Mouse (Mus musculus) embryonic facial prominence, embryonic 15.5 days (tissue): ENCODE measurements around the gene Cntn6. TPM values are rescaled to one million over a fixed set of nuclear protein-coding genes. Genes with fewer than 3 reads are reported as not detected.

Source experiments
- ATAC-seq: fragments of 200-750 bp; cut with Nextera tagmentation; 2 replicates; pipeline ENCODE4 v1.8.0; 2017; ENCODE audit warnings: low read depth, moderate TSS enrichment; ENCODE audit not compliant: insufficient number of reproducible peaks, low FRiP score, low TSS enrichment
- H3K27ac ChIP-seq: fragments of 300-500 bp; sonication (generic); replicated peaks from 2 replicates; pipeline ENCODE4 v1.5.1; 2015; ENCODE audit warnings: mild to moderate bottlenecking, inconsistent platforms
- H3K27me3 ChIP-seq: fragments of 300-500 bp; sonication (generic); 2 replicates; pipeline ENCODE4 v1.6.1; 2015; ENCODE audit warnings: inconsistent platforms
- H3K36me3 ChIP-seq: fragments of 300-500 bp; sonication (generic); 2 replicates; pipeline ENCODE4 v1.6.1; 2015; ENCODE audit warnings: mild to moderate bottlenecking, inconsistent platforms
- H3K4me1 ChIP-seq: fragments of 300-500 bp; sonication (generic); 2 replicates; pipeline ENCODE4 v1.6.1; 2015; ENCODE audit warnings: inconsistent platforms
- H3K4me2 ChIP-seq: fragments of 300-500 bp; sonication (generic); replicated peaks from 2 replicates; pipeline ENCODE4 v1.6.1; 2015; ENCODE audit warnings: mild to moderate bottlenecking, inconsistent platforms
- H3K4me3 ChIP-seq: fragments of 300-500 bp; sonication (generic); replicated peaks from 2 replicates; pipeline ENCODE4 v1.5.1; 2015; ENCODE audit warnings: mild to moderate bottlenecking, inconsistent platforms
- H3K9ac ChIP-seq: fragments of 300-500 bp; sonication (generic); 2 replicates; pipeline ENCODE4 v1.6.1; 2015; ENCODE audit warnings: inconsistent platforms
- H3K9me3 ChIP-seq: fragments of 300-500 bp; sonication (generic); replicated peaks from 2 replicates; pipeline ENCODE4 v1.6.1; 2016; ENCODE audit warnings: inconsistent platforms
- WGBS: fragments of 180-500 bp; shearing (Covaris S2); methylation state at CpG from one replicate; pipeline ENCODE4 v1.1.7; 2015; 5-methylcytosine and 5-hydroxymethylcytosine counted together
- polyA plus RNA-seq: library from polyadenylated mRNA; unstranded; fragments of >200 nt; fragmentation: Nextera tagmentation; extraction: Ambion mirVana; gene quantifications from 2 replicates; pipeline ENCODE4 v1.2.1, GENCODE M21; 2015

Gene Cntn6
- polyA plus RNA-seq, 1 experiment from 2014 or later = 2.2 TPM

DNA sequence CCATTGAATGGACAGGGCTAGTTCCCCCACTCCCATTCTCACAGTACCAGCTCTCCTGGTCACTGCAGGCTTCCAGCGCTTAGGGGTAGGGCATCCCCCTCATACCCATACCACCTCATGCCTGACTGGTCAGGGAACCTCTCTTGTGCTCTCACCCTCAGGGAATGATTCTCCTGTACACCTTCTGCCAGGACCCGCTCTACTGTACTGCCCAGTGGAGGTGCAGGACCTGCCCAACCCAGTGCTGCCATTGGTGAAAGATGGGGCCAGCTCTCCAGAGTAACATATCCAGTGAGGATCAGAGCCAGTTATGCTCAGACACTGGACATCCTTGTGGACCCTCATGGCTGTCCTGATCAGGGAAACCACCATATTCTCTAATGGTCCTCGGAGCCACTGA lies 291.3 kb downstream of the Cntn6 start:
- H3K27me3 ChIP-seq = no peaks in the 10 kb centered on the region
- no peaks in the 10 kb centered on the region for H3K9me3 ChIP-seq
- ATAC-seq = no peak
- H3K4me2 ChIP-seq = no peak overlapping the region
- 91% methylated on average over 3 of the region's 3 CpGs for WGBS
- no peak overlapping the region for H3K9ac ChIP-seq
- no peaks in the 10 kb centered on the region for H3K4me1 ChIP-seq
- H3K4me3 ChIP-seq = no peak overlapping the region
- no peaks in the 10 kb centered on the region for H3K36me3 ChIP-seq
- H3K27ac ChIP-seq = no peak overlapping the region

DNA sequence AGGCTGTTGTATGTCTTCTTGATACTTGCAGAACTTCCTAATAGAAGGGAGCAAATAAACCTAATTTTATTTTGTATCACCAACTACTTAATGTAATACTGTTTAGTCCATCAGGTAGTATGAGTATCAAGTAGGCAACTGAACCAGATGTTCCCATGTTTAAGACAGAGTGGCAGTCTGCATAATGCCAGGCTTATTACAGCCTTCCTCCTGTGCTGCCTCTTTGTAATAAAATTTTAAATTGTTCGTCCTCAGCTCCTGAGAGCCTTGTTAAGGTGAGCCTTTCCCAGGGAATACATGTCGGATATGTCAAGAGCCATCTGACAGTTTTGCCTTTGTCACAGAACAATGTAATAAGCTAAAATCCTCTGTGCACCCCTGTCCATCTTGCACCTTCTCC lies 294.9 kb downstream of the Cntn6 start:
- Histone ChIP-seq H3K4me3 (no peak overlapping the region), H3K9ac (no peak overlapping the region), H3K27ac (no peak overlapping the region), H3K9me3 (no peaks in the 10 kb centered on the region), H3K36me3 (no peaks in the 10 kb centered on the region), H3K4me1 (no peaks in the 10 kb centered on the region), H3K27me3 (no peaks in the 10 kb centered on the region), H3K4me2 (no peak overlapping the region)
- ATAC-seq = no peak
- 67% methylated on average over 2 of the region's 2 CpGs for WGBS

DNA sequence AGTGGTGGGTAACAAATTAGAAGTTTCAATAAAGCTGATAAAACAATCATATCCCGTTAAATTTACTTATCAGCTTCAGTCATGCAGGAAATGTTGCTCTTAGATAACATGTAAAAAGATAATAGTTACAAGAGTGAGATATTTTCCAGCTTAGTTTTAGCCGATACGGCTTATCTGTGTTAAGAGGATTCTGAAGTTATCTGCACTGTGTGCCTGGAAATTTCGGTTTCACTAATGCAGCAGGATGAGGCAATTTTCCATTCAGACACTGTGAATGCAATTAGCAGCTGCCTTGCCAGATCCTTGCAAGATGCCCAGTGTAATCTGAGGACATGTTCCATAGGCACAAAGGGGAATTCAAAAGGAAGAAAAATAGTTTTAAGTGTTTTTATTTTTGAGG lies 315.9 kb downstream of the Cntn6 start:
- no peak overlapping the region for H3K4me3 ChIP-seq
- H3K27ac ChIP-seq = no peak overlapping the region
- no peaks in the 10 kb centered on the region for H3K36me3 ChIP-seq
- no peaks in the 10 kb centered on the region for H3K9me3 ChIP-seq
- no peaks in the 10 kb centered on the region for H3K27me3 ChIP-seq
- no peaks in the 10 kb centered on the region for H3K4me1 ChIP-seq
- no peak overlapping the region for H3K9ac ChIP-seq
- no peak for ATAC-seq
- WGBS = 57% methylated on average over 4 of the region's 4 CpGs
- H3K4me2 ChIP-seq = no peak overlapping the region

DNA sequence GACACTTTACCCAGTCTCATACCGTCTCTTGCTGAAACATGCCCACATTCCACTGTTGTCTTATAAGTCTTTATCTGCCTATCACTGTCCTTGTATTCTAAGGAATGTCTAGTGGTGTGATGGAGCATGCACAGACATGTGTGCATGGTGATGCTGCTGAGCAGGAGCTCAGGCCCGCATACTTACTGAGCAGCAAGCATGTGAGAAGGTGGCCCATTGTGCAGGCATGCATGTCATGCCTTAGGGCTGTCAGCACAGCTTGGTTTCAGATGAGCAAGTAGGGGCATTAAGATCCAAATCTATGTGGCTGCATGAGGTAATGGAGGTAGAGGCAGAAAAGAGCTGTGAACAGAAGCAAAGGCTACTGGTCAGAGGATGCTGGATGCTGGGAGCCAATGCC lies 323.0 kb downstream of the Cntn6 start:
- WGBS = 71% methylated on average over 2 of the region's 2 CpGs
- no peak for ATAC-seq
- Histone ChIP-seq H3K4me3 (no peak overlapping the region), H3K9ac (no peak overlapping the region), H3K9me3 (no peaks in the 10 kb centered on the region), H3K27me3 (no peaks in the 10 kb centered on the region), H3K4me2 (no peak overlapping the region), H3K4me1 (no peaks in the 10 kb centered on the region), H3K27ac (no peak overlapping the region), H3K36me3 (no peaks in the 10 kb centered on the region)

DNA sequence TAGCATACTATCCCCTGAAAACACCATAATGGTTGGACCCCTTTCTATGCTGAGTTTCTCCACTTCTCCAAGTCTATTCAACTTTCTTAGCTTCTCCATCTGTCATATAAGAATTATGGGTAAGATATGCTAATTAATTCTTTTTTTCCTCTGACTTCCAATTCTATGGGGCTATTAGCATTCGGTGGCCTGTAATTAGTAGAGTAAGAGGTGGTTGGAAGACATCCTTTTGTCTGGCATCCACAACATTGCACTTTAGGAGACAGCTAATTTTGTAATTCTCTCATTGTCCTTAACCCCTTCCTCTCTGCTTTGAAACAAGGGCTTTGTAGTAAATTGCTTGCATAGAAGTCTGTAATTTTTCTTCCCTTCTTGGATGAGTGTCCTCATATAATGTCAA lies 387.1 kb downstream of the Cntn6 start:
- ATAC-seq = no peak
- Histone ChIP-seq H3K4me2 (no peak overlapping the region), H3K27ac (no peak overlapping the region), H3K9ac (no peak overlapping the region), H3K27me3 (no peaks in the 10 kb centered on the region), H3K4me1 (no peaks in the 10 kb centered on the region), H3K9me3 (no peaks in the 10 kb centered on the region), H3K4me3 (no peak overlapping the region), H3K36me3 (no peaks in the 10 kb centered on the region)
- WGBS = 80% methylated on average over 1 of the region's 1 CpGs

DNA sequence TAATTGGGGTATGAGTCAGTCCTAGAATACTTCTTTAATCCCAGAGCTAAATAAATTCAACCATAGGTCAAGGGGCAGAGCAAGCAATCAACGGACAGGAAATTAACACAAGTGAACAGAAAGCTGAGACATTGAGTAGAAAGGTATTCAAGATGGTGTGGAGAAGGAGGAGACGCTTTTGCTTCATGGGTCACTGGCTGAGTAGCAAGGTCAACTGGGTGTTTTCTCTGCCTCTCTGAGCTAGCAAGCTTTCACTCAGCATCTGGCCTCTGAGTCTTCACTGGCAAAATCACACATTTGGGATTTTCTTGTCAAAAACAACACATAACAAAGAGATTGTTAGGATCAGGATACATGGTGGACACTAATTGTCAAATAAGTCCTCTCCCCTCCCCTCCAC lies 391.4 kb downstream of the Cntn6 start:
- Histone ChIP-seq H3K27ac (no peak overlapping the region), H3K4me1 (no peaks in the 10 kb centered on the region), H3K27me3 (no peaks in the 10 kb centered on the region), H3K4me2 (no peak overlapping the region), H3K9ac (no peak overlapping the region), H3K36me3 (no peaks in the 10 kb centered on the region), H3K9me3 (no peaks in the 10 kb centered on the region), H3K4me3 (no peak overlapping the region)
- ATAC-seq = no peak
- WGBS = 33% methylated on average over 2 of the region's 2 CpGs

DNA sequence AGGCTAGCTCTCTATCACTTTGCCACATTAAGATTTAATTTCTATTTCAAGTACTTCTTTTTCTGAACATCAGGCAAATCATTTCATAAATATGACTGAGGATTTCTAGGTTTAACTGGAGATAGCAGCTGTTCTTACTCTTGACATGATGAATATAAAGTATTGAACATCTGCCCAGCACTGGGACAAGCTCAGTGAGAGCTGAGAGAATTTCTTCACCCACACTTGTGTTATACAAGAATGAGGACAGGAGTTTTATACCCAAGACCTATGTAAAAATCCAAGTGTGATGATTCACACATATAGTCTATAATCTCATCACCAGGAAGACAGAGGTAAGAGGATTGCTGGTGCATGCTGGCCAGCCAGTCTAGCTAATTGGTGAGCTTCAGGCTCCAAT lies 393.2 kb downstream of the Cntn6 start:
- Histone ChIP-seq H3K9me3 (no peaks in the 10 kb centered on the region), H3K4me1 (no peaks in the 10 kb centered on the region), H3K27me3 (no peaks in the 10 kb centered on the region), H3K27ac (no peak overlapping the region), H3K4me2 (no peak overlapping the region), H3K36me3 (no peaks in the 10 kb centered on the region), H3K9ac (no peak overlapping the region), H3K4me3 (no peak overlapping the region)
- ATAC-seq = no peak

DNA sequence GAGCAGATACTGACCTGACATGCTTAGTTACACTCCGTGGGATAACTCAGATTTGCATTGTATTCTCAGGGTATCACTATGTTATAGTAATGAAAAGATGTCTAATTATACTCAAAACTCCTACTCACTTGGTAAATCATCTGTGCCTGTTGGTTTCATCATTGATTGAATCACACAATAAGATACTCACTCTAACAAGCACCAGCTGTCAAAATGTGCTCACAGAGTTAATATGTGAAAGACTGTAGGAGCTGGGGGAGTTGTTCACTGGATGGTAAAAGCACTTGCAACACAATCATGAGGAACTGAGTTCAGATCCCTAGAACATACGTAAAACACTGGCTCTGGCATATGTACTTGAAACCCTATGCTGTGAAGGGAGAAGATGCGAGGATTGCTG lies 398.5 kb downstream of the Cntn6 start:
- Histone ChIP-seq H3K27ac (no peak overlapping the region), H3K9ac (no peak overlapping the region), H3K9me3 (no peaks in the 10 kb centered on the region), H3K4me3 (no peak overlapping the region), H3K36me3 (no peaks in the 10 kb centered on the region), H3K4me1 (no peaks in the 10 kb centered on the region), H3K4me2 (no peak overlapping the region), H3K27me3 (no peaks in the 10 kb centered on the region)
- ATAC-seq = no peak
- 77% methylated on average over 3 of the region's 3 CpGs for WGBS
